Mouse (Mus musculus) mouse trophoblast stem cell (cell line): Measurements from ENCODE around the gene Ercc6.

Experiments used
- in situ Hi-C, 2 experiments: fragments of 300-500 bp; cut with MseI, MboI; formaldehyde crosslinking; loops; 2 replicates in 1 of 2; 3 replicates in 1 of 2; pipeline ENCODE4 v1.15.1; 2025

Gene Ercc6

GRCm38 (mm10) chr14:32513336-32514032 lies at the start of gene Ercc6:
Ercc6 (plus strand) TSS chr14:32513521.
- in situ Hi-C loops: no loop called here

GRCm38 (mm10) chr14:32464601-32465505 lies 48.5 kb upstream of the Ercc6 start, which contains the start of gene Slc18a3:
Slc18a3 (minus strand) TSS chr14:32464850.
- in situ Hi-C loops: loop anchor here in 1 of 2 experiments (5.0 kb wide), 1 partner anchor 98 kb away; no protein-coding TSS in a partner anchor

- in situ Hi-C loops: loop anchor here in 1 of 2 experiments (5.0 kb wide), 1 partner anchor 98 kb away; no protein-coding TSS in a partner anchor
These were observed 47.8 kb upstream of the Ercc6 start for GRCm38 (mm10) chr14:32465506-32465870.

DNA sequence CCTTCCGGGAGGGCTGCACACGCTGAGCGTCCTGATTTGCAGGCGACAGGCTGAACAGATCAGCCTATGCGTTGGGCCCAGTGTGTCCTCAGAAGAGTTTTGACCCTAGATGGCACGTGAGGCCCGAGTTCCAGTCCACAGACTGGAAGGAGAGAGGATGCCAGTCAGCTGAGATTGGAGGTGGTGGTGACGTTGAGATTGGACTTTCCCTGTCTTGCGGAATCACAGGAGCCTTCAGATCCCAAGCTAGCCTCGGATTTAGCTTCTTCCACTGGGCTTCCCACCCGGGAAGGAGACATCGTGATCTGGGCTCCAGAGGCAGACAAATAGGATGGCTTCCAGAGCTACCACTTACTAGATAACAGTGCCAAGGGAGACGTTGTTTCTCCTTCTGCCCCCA lies 47.4 kb upstream of the Ercc6 start, which contains the start of gene Chat:
Gene Chat (minus strand): TSS at position 101 of the 400 bp plus-strand sequence.
- in situ Hi-C loops: loop anchor here in 1 of 2 experiments (5.0 kb wide), 1 partner anchor 99 kb away; no protein-coding TSS in a partner anchor

DNA sequence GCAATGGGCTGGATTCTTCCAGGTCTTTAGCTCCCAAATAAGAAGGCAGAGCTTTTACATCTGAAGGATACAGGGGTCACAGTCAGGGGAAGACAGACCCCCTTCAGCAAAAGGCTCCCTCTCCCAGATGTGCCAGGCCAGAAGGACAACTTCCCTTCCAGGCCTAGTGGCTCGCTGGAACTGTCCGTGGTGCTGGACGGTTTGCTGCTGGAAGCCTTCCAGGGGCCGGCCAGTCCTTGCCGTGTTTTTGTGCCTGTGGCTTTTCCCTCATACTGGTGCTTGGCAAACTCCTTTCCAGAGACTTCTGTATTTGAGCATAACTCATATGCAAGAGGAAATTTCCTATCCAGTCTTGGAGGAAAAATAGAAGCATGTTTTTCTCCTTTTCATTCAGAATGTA lies 45.7 kb upstream of the Ercc6 start:
- in situ Hi-C loops: loop anchor here in 1 of 2 experiments (5.0 kb wide), 1 partner anchor 100 kb away; no protein-coding TSS in a partner anchor

DNA sequence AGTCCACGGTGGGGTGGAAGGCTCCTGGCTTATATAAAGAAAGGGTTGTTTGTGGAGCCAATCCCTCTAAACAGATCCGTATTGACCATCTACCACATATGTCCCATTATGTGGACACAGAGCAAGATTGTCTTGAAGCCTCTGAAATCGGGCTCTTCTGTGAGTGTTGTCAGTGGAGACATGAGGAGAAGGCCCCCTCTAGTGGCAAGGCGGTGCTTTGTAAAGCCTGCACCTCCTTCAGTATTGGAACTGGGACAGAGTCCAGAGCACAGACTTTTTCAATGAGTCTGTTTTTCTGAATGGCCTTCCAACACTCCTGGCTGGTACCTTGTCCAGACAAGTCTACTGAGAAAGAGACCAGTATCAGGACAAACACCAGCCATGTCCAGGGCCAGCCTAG lies 40.3 kb upstream of the Ercc6 start:
- in situ Hi-C loops: loop anchor here (10.0 kb wide), 2 partner anchors 158 to 238 kb away; no protein-coding TSS in a partner anchor

GRCm38 (mm10) chr14:32476559-32476958 lies 36.8 kb upstream of the Ercc6 start:
- in situ Hi-C loops: loop anchor here (10.0 kb wide), 2 partner anchors 162 to 242 kb away; no protein-coding TSS in a partner anchor

DNA sequence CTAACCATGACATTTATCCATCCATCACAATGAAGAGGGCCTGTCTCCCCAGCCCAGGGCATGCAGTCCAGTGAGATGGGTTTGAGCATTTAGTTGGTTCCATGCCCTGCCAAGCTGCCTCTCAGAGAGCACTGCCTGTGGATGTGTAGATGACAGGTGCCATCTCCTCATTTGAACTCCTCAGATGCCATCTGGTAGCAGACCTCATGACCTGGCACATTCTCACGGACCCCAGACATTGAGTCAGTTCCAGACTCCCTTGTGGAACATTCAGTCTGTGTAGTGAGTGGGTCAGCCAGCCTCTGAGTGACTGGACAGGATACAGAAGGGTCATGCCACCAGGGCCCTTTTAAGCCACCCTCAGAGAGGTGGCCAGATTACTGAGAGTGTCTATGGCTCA lies 35.7 kb upstream of the Ercc6 start:
- in situ Hi-C loops: loop anchor here (10.0 kb wide), 2 partner anchors 163 to 243 kb away; no protein-coding TSS in a partner anchor

- in situ Hi-C loops: loop anchor here in 1 of 2 experiments (10.0 kb wide), 1 partner anchor 247 kb away; no protein-coding TSS in a partner anchor
These were observed 31.3 kb upstream of the Ercc6 start for GRCm38 (mm10) chr14:32482061-32482460.

DNA sequence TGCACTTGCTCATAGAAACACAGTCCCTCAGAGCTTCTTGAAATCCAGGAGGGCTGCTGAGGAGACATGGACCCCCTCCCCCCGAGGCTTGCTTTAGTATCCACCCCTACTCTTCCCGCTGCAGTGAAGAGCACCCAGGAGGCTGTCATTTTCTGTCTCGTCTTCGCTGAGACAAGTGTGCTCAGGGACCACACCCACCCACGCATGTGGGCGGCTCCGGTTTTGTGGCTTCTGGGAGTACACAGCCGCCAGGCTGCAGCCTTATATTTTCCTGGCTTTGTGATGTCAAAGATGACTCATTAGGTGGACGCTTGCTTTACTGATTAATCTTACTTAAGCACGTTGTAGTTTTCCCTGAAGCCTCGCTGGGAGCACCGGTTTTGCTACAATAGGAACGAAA lies 20.8 kb upstream of the Ercc6 start:
- in situ Hi-C loops: no loop called here

DNA sequence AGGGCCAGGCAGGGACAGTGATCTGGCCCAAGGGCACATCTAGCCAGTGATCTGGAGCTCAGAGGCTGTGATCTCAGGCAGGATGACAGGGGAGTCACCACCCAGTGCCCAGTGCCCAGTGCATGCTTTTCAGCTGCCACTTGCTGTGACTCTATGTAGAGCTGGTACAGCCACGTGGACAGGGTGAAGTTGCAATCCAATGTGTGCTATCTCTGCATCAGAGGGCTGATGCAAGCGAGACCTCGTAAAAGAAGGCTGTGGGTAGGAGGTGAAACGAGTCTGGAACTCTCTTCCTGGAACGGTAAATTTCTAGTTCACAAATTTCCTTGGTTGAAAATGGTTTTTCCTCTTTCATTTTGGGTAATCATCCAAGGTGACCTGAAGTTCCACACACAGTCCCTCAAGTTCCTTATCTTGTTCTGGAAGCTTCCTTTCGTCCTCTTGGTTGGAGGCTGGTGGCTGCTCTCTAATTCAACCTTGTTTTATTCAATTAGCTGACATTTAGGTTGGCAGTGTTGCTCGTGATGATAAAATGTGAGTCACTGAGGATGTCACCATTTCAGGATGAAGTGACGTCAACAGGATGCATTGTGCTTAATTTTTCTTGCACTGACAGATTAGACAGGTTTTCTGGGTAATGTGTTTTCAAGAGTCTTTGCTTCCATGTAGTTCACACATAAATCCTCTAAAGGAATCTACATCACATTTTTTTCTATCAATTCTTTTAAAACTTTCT lies 17.0 kb upstream of the Ercc6 start:
- in situ Hi-C loops: no loop called here

- in situ Hi-C loops: no loop called here
These were observed 12.0 kb upstream of the Ercc6 start for GRCm38 (mm10) chr14:32501303-32501702.

DNA sequence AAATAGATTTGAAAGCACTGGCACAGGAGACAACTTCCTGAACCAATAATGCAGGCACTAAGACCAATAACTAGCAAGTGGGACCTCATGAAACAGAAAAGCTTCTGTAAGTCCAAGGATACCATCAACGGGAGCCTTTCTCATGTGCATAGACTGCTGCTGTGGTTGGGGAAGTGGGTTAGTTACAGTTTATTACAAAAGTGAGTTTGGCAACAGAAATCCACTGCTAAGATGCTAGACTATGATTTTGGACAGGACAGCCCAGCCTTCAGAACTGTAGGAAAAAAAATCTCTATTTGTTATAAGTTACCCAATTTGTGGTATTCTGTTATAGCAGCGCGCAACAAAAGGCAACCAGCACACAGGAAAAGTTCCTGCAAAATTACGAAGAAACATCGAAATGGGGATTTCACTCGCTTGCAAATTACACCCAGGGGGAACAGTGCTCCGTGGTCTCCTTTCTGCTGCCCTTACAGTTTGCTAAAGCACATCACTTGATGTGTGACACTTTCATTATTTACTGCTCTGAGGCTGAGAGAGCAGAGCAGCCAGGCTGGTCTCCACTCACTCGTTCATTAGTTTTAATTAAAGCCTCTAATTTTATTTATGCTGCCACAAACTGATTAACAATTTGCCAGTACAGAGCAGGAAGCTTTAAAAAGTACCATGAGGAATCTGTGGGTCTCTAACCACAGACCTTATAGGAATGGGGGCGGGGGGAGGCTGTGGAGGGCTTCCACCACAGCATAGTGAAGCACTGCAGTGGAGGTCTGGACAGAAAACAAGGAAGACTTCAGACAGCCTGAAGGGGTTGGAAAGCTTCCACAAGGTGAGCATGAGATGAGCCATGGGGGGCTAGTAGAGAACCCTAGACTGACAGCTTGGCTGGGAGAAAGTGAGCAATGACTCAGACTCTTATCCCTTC lies 10.3 kb upstream of the Ercc6 start:
- in situ Hi-C loops: no loop called here

DNA sequence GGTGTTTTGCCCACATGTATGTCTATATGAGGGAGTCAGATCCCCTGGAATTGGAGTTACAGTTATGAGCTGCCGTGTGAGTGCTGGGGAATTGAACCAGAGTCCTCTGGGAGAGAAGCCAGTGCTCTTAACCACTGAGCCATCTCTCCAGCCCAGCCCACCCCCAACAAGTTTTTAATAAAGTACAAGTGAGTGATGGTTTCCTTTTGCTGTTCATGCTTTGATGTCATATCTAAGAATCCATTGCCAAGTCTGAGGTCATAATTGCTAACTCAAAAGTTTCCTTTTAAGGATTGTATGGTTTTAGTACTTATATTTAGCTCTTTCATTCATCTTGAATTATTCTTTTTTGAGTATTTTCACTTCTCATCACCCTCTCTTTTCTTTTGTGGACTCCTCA lies 9.4 kb upstream of the Ercc6 start:
- in situ Hi-C loops: no loop called here

- in situ Hi-C loops: no loop called here
These were observed 7.0 kb upstream of the Ercc6 start for GRCm38 (mm10) chr14:32506329-32506728.

- in situ Hi-C loops: no loop called here
These were observed 6.1 kb upstream of the Ercc6 start for GRCm38 (mm10) chr14:32507216-32507615.

DNA sequence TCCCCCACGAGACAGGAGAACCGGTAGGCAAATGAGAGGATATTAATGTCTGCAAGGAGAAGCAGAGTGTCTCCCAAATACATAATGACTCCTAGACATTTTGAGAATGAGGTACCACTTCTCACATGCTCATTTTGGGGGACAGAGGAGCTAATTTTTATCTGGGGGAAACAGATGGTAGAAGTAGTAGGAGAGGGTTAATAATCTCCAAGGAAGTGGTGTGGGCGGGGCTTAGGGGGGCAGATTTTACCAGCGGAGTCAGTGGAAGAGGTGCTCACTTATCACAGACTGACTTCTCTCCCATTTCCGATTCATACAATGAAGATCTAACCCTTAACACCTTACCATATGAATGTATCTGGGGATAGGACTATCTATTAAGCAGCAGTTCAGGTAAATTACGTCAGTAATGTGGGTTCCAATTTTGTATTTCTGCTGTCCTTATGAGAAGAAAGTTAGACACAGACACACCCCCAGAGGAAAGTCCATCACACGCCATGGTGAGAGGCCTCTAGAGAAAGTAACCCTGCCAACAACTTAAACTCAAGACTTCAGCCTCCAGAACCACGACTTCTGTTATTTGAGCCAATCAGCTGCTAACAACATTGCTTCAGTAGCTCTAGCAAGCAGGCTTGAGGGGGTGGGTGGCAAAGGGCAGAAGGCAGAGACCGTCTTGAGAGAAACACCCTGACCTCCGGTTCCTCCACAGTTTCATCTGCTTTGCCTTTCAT lies 5.1 kb upstream of the Ercc6 start:
- in situ Hi-C loops: no loop called here

GRCm38 (mm10) chr14:32509443-32509961 lies 3.8 kb upstream of the Ercc6 start:
- in situ Hi-C loops: no loop called here

DNA sequence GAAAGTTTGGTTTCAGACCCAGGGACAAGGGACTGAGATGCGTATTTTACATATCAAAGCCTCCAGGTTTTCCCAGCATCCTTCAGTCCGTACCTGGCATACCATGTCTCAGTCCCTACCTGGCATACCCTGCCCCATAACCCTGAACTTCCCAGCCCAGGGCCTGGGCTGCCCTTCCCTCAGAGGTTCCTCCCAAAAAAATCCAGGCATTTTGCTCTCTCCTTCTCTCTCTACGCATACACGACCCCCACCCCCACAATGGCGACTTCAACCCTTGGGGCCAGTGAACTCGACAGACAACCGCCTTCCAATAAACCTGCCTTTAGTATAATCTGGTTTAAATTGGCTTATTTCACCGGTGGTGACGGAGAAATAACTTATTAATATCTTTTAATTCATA lies 409 bp upstream of the Ercc6 start:
- in situ Hi-C loops: no loop called here
